In genomic region chr1:75583034-75583433, GRCm38 (mm10) we compare ENCODE assay signal across 27 mouse cellular contexts. TPM values are rescaled to one million over a fixed set of nuclear protein-coding genes. Genes with fewer than 3 reads are reported as not detected.
A peak's percentile ranks its signal among the peaks of the same experiment; 100 is the strongest.
DNase-seq lines count a peak whose midpoint lies in the region; ATAC-seq lines count a peak whose summit lies in the region.
"Had no signal": no experiment of that assay in that cellular context is flagged by ENCODE, and none has a peak within 500 bp of the region (broad histone marks: within the 10 kb centered on the region; RNA-seq: fewer than 3 reads in every experiment).

No protein-coding gene starts in this region.

- H3K36me3 ChIP-seq in heart, embryonic 10.5 days: no peaks in the 10 kb centered on the region
- no peaks in the 10 kb centered on the region for H3K36me3 ChIP-seq in midbrain, embryonic 14.5 days (ENCODE audit: control insufficient read depth, insufficient read depth, low read length)
- H3K36me3 ChIP-seq: embryonic facial prominence, embryonic 13.5 days; heart, embryonic 12.5 days; limb, embryonic 12.5 days had no signal

- H3K4me2 ChIP-seq in midbrain, embryonic 14.5 days (ENCODE audit: low read length): no peak overlapping the region
- H3K4me2 ChIP-seq: embryonic facial prominence, embryonic 13.5 days; heart, embryonic 12.5 days; limb, embryonic 12.5 days; liver, embryonic 11.5 days had no signal

- DNase-seq in heart, embryonic 10.5 days (ENCODE audit: low spot score): peak; percentile 72
- DNase-seq in heart, postnatal 4 days: no peak
- DNase-seq in ES-CJ7 (ENCODE audit: low read depth, low spot score) (peak; percentile 80), ZHBTc4 (ENCODE audit: low read depth, low spot score) (peak; percentile 73)
- DNase-seq in midbrain, embryonic 14.5 days: no peak
- DNase-seq in cerebellum, adult 9-11 months: no peak
- DNase-seq: adrenal gland, postnatal 10 days; B cell, adult 2 months; cerebellum, adult 18-20 months; cerebellum, postnatal 25 days; embryo, embryonic 11 days; heart, postnatal 10 days; kidney, adult 11 months; kidney, postnatal 4 days; liver, postnatal 0 days; thymus, adult 2 months had no signal

- H3K9me3 ChIP-seq in heart, embryonic 10.5 days: no peaks in the 10 kb centered on the region
- H3K9me3 ChIP-seq in midbrain, embryonic 14.5 days (ENCODE audit: control insufficient read depth, low read length): no peaks in the 10 kb centered on the region
- H3K9me3 ChIP-seq: embryonic facial prominence, embryonic 13.5 days; heart, embryonic 12.5 days; limb, embryonic 12.5 days had no signal

- H3K4me1 ChIP-seq in heart, embryonic 10.5 days: peaks cover 5% of the 10 kb centered on the region
- H3K4me1 ChIP-seq in midbrain, embryonic 14.5 days (ENCODE audit: control insufficient read depth, insufficient read depth, low read length): peaks cover 12% of the 10 kb centered on the region

- no peak overlapping the region for H3K27ac ChIP-seq in heart, embryonic 10.5 days
- peak overlapping the region; percentile 82 for H3K27ac ChIP-seq in midbrain, embryonic 14.5 days (replicated peaks; ENCODE audit: low read depth, low read length)
- H3K27ac ChIP-seq: embryonic facial prominence, embryonic 13.5 days; left cerebral cortex, adult 2 months; macrophage; stomach, postnatal 0 days had no signal

- ATAC-seq in midbrain, embryonic 14.5 days (ENCODE audit: low FRiP score, low TSS enrichment): no peak
- ATAC-seq in granulocyte monocyte progenitor cell, adult 5-6 weeks (replicated peaks; ENCODE audit: poor library complexity, severe bottlenecking): no peak
- ATAC-seq: liver, postnatal 0 days; lung, postnatal 0 days had no signal

- no peaks in the 10 kb centered on the region for H3K27me3 ChIP-seq in heart, embryonic 10.5 days (ENCODE audit: insufficient read depth, poor library complexity, severe bottlenecking)
- no peaks in the 10 kb centered on the region for H3K27me3 ChIP-seq in midbrain, embryonic 14.5 days (ENCODE audit: control insufficient read depth, insufficient read depth, low read length)
- H3K27me3 ChIP-seq: embryonic facial prominence, embryonic 13.5 days; heart, embryonic 12.5 days; limb, embryonic 12.5 days had no signal

- H3K9ac ChIP-seq in midbrain, embryonic 14.5 days (replicated peaks; ENCODE audit: low read length): no peak overlapping the region
- H3K9ac ChIP-seq: embryonic facial prominence, embryonic 13.5 days; heart, embryonic 12.5 days; limb, embryonic 12.5 days; liver, postnatal 0 days had no signal

- 67% methylated on average over 10 of the region's 10 CpGs for WGBS in heart, embryonic 10.5 days
- WGBS in midbrain, embryonic 14.5 days: 75% methylated on average over 10 of the region's 10 CpGs

- H3K4me3 ChIP-seq in heart, embryonic 10.5 days: no peak overlapping the region
- H3K4me3 ChIP-seq in midbrain, embryonic 14.5 days (replicated peaks; ENCODE audit: low read depth, low read length): no peak overlapping the region
- H3K4me3 ChIP-seq: embryonic facial prominence, embryonic 13.5 days; erythroblast, embryonic 14.5 days; heart, embryonic 12.5 days; left cerebral cortex, adult 2 months; limb, embryonic 12.5 days had no signal

RNA-seq across cellular contexts. Expression of gene Slc4a3, which starts 37.0 kb away (rescaled TPM):
- 20.0 and 29.8 TPM in 2 replicates for polyA plus RNA-seq in heart, embryonic 10.5 days (2016; fragmentation: Nextera tagmentation; extraction: Ambion mirVana)
- 100 to 1,000 TPM; 121 to 125 TPM for total RNA-seq in heart, postnatal 4 days (2021)
- 31.5 and 41.0 TPM in 2 replicates for polyA plus RNA-seq in midbrain, embryonic 14.5 days (2014; fragmentation: Nextera tagmentation; extraction: Ambion mirVana)
- not detected in 2 replicates for total RNA-seq in granulocyte monocyte progenitor cell, adult 5-6 weeks (2014; fragmentation: Nextera tagmentation)
- total RNA-seq in granulocyte monocyte progenitor cell, adult 5-6 weeks (2017): not detected in 2 replicates
- total RNA-seq: MEL had no signal
- polyA plus RNA-seq: erythroblast, embryonic 14.5 days had no signal

Comparison
In these comparisons a context has a peak if more than half of its experiments do, and no peak if none do; other contexts are left out.
1. DNase-seq: peak in heart, embryonic 10.5 days (single experiment), ES-CJ7 (single experiment) and ZHBTc4 (single experiment); none in heart, postnatal 4 days (single experiment), midbrain, embryonic 14.5 days (single experiment) and cerebellum, adult 9-11 months (single experiment).
2. RNA of gene Slc4a3, which starts 37.0 kb away (total RNA-seq): 121 to 125 TPM in heart, postnatal 4 days; not detected in granulocyte monocyte progenitor cell, adult 5-6 weeks; every median in the first group is over 100 times any median in the second.